Mouse (Mus musculus) liver, embryonic 14.5 days (tissue): ENCODE data around the gene Myh6. TPM values are rescaled to one million over a fixed set of nuclear protein-coding genes. Genes with fewer than 3 reads are reported as not detected.

Source experiments
- ATAC-seq: fragments of 200-750 bp; cut with Nextera tagmentation; 2 replicates; pipeline ENCODE4 v1.8.0; 2017; ENCODE audit warnings: moderate number of reproducible peaks, mild to moderate bottlenecking, moderate library complexity; ENCODE audit not compliant: insufficient read depth
- DNase-seq, 3 experiments: peaks; one replicate each; pipeline ENCODE4 v3.0.0-alpha.2; 2012 to 2013; ENCODE audit warnings: low read depth in 3 of 3, low spot score in 3 of 3
- H3K27ac ChIP-seq: fragments of 300-500 bp; sonication (generic); 2 replicates; pipeline ENCODE4 v1.5.1; 2014; ENCODE audit warnings: moderate library complexity, mild to moderate bottlenecking, control low read depth, inconsistent platforms
- H3K27me3 ChIP-seq: fragments of 300-500 bp; sonication (generic); 2 replicates; pipeline ENCODE4 v1.6.1; 2014; ENCODE audit warnings: mild to moderate bottlenecking, low read length, moderate library complexity; ENCODE audit not compliant: control insufficient read depth, insufficient read depth
- H3K36me3 ChIP-seq: fragments of 300-500 bp; sonication (generic); replicated peaks from 2 replicates; pipeline ENCODE4 v1.6.1; 2014; ENCODE audit warnings: low read depth; ENCODE audit not compliant: control insufficient read depth, insufficient read depth
- H3K4me1 ChIP-seq, 2 experiments: fragments of 200-500 bp in 1 of 2; fragments of 300-500 bp in 1 of 2; sonication (generic) in 1 of 2; replicated peaks; 2 replicates each; pipeline ENCODE4 v1.6.1; 2012 to 2014; ENCODE audit warnings: antibody characterized with exemption in 1 of 2, inconsistent platforms in 1 of 2, low read length in 1 of 2; ENCODE audit not compliant: control insufficient read depth in 2 of 2, insufficient read depth in 2 of 2
- H3K4me2 ChIP-seq: fragments of 300-500 bp; sonication (generic); 2 replicates; pipeline ENCODE4 v1.6.1; 2014; ENCODE audit warnings: low read depth, mild to moderate bottlenecking, control low read depth, moderate library complexity
- H3K4me3 ChIP-seq, 2 experiments: fragments of 200-500 bp in 1 of 2; fragments of 300-500 bp in 1 of 2; sonication (generic) in 1 of 2; 2 replicates each; pipeline ENCODE4 v1.5.1; 2012 to 2014; ENCODE audit warnings: low read depth in 2 of 2, low read length in 2 of 2, mild to moderate bottlenecking in 2 of 2, control low read depth in 1 of 2, inconsistent platforms in 1 of 2, moderate library complexity in 1 of 2; ENCODE audit not compliant: insufficient read depth in 1 of 2
- H3K9ac ChIP-seq: fragments of 300-500 bp; sonication (generic); replicated peaks from 2 replicates; pipeline ENCODE4 v1.6.1; 2014; ENCODE audit warnings: mild to moderate bottlenecking, control low read depth, moderate library complexity
- H3K9me3 ChIP-seq: fragments of 300-500 bp; sonication (generic); 2 replicates; pipeline ENCODE4 v1.6.1; 2016; ENCODE audit warnings: low read length, mixed read lengths; ENCODE audit not compliant: control insufficient read depth
- CTCF ChIP-seq: IDR thresholded peaks from 2 replicates; pipeline ENCODE4 v1.5.1; 2016; ENCODE audit warnings: antibody characterized with exemption, low read depth, control low read depth
- EP300 ChIP-seq: IDR thresholded peaks from 2 replicates; pipeline ENCODE4 v1.6.1; 2016; ENCODE audit warnings: antibody characterized with exemption, low read depth
- WGBS: fragments of 180-500 bp; shearing (Covaris S2); extraction: QIAGEN DNeasy Blood & Tissue Kit; methylation state at CpG from one replicate; pipeline ENCODE4 v1.1.7; 2014; ENCODE audit not compliant: insufficient replicate concordance; 5-methylcytosine and 5-hydroxymethylcytosine counted together
- polyA plus RNA-seq, 2 experiments: library from polyadenylated mRNA; depleted of rRNA in 1 of 2; stranded (reverse) in 1 of 2; unstranded in 1 of 2; fragments of >200 nt; fragmentation: Nextera tagmentation in 1 of 2; extraction: Ambion mirVana in 1 of 2; gene quantifications; 2 replicates each; pipeline versions ENCODE4 v1.2.1 to v1.2.3; 2012 to 2014

Myh6 gene
- polyA plus RNA-seq, 2 experiments, result 0.02 TPM; not detected in 1

DNA sequence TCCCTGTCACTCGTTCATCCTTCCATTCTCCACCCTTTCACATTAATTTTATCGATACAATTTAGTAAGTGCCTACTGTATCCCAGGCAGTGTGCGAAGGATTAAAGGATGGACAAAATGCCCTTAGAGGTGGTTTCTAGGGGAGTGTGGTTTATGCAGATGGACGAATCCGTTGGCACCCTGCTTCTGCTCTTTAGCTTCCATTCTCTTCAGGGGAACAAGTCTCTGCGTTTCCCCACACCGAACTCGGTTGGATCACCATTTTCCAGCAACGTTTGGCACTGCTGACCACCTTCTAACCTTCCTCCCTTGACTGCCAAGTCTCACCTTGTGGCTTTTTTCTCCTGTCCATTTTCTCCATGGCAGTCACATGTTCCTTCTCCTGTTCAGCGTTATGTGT is 53.4 kb downstream of the Myh6 start:
- Histone ChIP-seq H3K27me3 (peaks cover 40% of the 10 kb centered on the region), H3K36me3 (no peaks in the 10 kb centered on the region)
- 21% methylated on average over 10 of the region's 10 CpGs for WGBS

DNA sequence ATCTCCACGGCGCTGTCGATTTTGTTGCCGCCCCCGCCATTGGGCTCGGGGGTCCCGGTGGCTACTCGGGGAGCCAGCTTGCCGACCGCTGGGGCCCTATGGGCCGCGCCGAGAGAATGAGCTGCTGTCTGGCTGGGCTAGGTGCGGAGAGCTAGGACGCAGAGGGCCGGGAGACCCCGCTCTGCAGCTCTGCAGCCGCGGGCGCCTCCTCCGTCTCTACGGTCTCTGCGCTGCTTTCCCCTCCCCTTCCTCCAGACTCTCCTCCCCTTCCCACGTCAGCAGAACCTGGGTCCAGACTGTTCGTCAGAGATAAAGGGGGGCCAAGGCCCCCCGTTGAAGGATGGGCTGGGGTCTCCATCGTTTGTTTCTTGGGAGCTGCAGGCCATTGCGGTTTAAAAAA is 53.8 kb downstream of the Myh6 start, which contains the start of gene Slc22a17:
Slc22a17 (minus strand) TSS at position 247 of the 400 bp plus-strand sequence.
- Histone ChIP-seq H3K36me3 (no peaks in the 10 kb centered on the region), H3K4me1 (no peaks in the 10 kb centered on the region), H3K9ac (0 out of 2 replicates have a peak within 1 kb of the TSS, but pooled peaks have one; percentile 15), H3K27ac (no peak within 1 kb of the TSS), H3K27me3 (peaks cover 40% of the 10 kb centered on the region), H3K9me3 (no peaks in the 10 kb centered on the region), H3K4me2 (peak within 1 kb of the TSS; percentile 58), H3K4me3 (peak within 1 kb of the TSS; percentile 35 to 55)
- WGBS, result under 1% methylated on average over 28 of the region's 28 CpGs
- DNase-seq, result no peak
- no peak for TF ChIP-seq CTCF
- no peak for TF ChIP-seq EP300
- ATAC-seq, result no peak

More for the DNA sequence above, 53.4 kb downstream of the Myh6 start:
- DNase-seq, result no peak
- Histone ChIP-seq H3K9ac (no peak overlapping the region), H3K27ac (no peak overlapping the region), H3K4me3 (peak overlapping the region; percentile 18 to 55; a peak in 3 of 4 replicates), H3K9me3 (no peaks in the 10 kb centered on the region), H3K4me1 (no peaks in the 10 kb centered on the region), H3K4me2 (peak overlapping the region; percentile 58)
- no peak for ATAC-seq
- TF ChIP-seq CTCF (no peak), EP300 (no peak)

DNA sequence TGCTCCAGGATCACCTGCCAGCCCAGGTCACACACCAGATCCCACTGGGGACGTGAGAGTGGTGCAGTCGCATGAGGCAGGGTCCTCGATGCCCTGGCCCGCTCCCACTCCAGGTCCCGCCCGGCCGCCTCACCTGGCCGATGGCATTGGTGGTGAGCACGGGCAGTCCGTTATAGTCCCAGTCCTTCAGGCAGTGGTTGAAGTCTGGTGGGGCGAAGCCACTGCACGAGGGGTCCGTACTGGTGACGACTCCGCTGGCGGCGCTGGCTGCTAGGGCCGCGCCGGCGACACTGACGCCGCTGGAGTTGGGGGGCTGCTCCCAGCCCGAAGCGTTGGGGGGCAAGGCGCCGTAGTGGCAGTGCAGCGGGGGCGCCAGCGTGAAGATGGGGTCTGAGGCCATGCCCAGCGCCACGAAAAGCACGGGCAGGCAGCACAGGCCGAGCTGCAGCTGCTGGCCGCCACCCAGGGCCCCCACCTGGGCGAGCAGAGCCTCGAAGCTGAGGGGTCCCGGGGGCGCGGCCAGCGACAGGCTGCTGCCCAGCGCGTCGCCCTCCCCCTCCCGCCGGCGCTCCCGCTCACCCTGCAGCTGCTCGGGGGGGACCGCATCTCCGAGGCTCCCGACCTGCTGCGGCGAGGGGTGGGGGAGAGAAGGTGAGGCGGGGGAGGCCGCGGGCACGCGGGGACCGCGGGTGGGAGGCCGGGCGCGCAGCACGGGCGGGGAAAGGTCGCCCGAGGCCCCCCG is 54.4 kb downstream of the Myh6 start:
- H3K4me2 ChIP-seq, result peak overlapping the region; percentile 58
- no peaks in the 10 kb centered on the region for H3K36me3 ChIP-seq
- peak overlapping the region; percentile 35 to 55 for H3K4me3 ChIP-seq
- 5% methylated on average over 66 of the region's 69 CpGs for WGBS
- no peaks in the 10 kb centered on the region for H3K9me3 ChIP-seq
- TF ChIP-seq CTCF (no peak), EP300 (no peak)
- no peak overlapping the region for H3K27ac ChIP-seq
- DNase-seq (no peak), ATAC-seq (no peak)
- H3K4me1 ChIP-seq, result no peaks in the 10 kb centered on the region
- H3K9ac ChIP-seq, result 0 out of 2 replicates have a peak overlapping the region, but pooled peaks have one; percentile 15
- peaks cover 40% of the 10 kb centered on the region for H3K27me3 ChIP-seq

DNA sequence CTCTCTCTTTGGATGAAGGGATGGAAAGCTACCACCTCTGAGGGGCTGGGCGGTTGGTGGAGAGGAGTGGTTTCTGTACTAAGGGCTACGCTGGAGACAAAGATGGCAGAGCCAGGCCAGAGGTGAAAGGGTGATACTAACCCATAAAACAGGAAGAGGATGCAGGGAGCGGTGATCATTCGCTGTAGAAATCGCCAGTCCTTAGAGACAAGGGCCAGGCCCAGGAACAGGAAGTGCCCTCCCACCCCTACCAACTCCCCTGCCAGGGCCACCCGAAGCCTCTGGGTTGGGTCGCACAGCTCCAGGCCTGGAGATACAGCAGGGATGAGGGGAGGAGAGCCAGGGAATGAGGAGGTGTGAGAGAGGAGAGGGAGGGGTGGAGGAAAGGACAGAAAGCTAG is 58.0 kb downstream of the Myh6 start:
- TF ChIP-seq CTCF (no peak), EP300 (no peak)
- H3K27me3 ChIP-seq, result peaks cover 29% of the 10 kb centered on the region
- H3K4me2 ChIP-seq, result no peak overlapping the region
- DNase-seq, result no peak
- ATAC-seq, result no peak
- H3K4me3 ChIP-seq, result no peak overlapping the region
- H3K27ac ChIP-seq, result no peak overlapping the region
- no peak overlapping the region for H3K9ac ChIP-seq
- no peaks in the 10 kb centered on the region for H3K9me3 ChIP-seq
- no peaks in the 10 kb centered on the region for H3K4me1 ChIP-seq
- no peaks in the 10 kb centered on the region for H3K36me3 ChIP-seq
- WGBS, result 44% methylated on average over 7 of the region's 7 CpGs

DNA sequence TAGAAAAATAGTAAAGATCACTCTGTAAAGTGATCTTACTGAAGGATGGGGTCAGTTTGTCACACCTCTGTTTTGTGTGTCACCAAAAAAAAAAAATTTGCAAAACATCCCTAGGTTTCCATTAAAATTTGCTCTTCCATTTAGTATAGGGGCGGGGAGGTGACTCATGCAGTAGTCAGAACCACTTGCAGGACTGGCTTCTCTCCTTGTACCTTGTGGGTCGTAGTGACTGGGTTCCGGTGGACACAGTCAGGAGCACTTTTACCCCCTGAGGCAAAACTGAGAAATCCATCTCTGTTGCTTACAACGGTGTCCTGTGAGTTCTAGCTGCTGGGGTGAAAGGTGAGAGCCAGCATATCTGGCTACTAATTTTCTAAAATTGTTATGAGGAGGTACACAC is 63.1 kb downstream of the Myh6 start:
- Histone ChIP-seq H3K9me3 (no peaks in the 10 kb centered on the region), H3K4me2 (no peak overlapping the region), H3K27me3 (no peaks in the 10 kb centered on the region), H3K4me1 (no peaks in the 10 kb centered on the region), H3K27ac (no peak overlapping the region), H3K9ac (no peak overlapping the region), H3K4me3 (no peak overlapping the region), H3K36me3 (no peaks in the 10 kb centered on the region)
- ATAC-seq, result no peak
- no peak for DNase-seq
- WGBS, result 61% methylated on average over 4 of the region's 4 CpGs
- TF ChIP-seq CTCF (no peak), EP300 (no peak)
